Mouse (Mus musculus): Measurements from ENCODE around the gene Pde4d. TPM values are rescaled to one million over a fixed set of nuclear protein-coding genes. Genes with fewer than 3 reads are reported as not detected.

Pde4d gene
- polyA plus RNA-seq, 1 experiment from 2014 or later: 20.5 TPM

DNA sequence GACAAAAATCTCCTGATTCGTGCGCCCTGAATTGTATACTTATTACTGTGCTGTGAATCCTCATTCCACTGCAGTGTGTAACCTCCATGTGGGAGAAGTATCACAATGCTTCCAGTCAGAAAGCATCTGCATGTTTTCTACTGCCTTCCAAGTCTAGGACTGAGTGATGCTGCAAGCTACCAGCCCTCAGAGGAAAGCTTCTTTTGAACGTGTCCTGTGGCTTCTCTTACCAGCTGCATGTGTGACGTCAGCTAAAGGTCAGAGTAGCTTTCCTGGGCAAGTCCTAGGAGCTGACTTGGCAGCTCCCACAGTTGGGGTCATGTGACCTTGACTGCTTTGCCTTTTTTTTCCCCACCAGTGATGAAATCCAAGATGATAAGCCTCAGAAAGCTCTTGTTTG lies 1086.9 kb downstream of the Pde4d start:
- H3K4me2 ChIP-seq (ENCODE audit: low read length): no peak overlapping the region
- WGBS: 75% methylated on average over 4 of the region's 4 CpGs
- no peak for ATAC-seq

GRCm38 (mm10) chr13:109539371-109539770 lies 1089.6 kb downstream of the Pde4d start:
- Histone ChIP-seq H3K4me3 (replicated peaks; ENCODE audit: low read length) (no peak overlapping the region), H3K9ac (replicated peaks; ENCODE audit: low read depth, low read length) (no peak overlapping the region), H3K4me1 (replicated peaks; ENCODE audit: control insufficient read depth, insufficient read depth, low read length) (peaks cover 2% of the 10 kb centered on the region), H3K27me3 (replicated peaks; ENCODE audit: control insufficient read depth, insufficient read depth, low read length) (no peaks in the 10 kb centered on the region), H3K36me3 (ENCODE audit: control insufficient read depth, insufficient read depth) (no peaks in the 10 kb centered on the region), H3K27ac (ENCODE audit: low read length) (no peak overlapping the region), H3K4me2 (ENCODE audit: low read length) (no peak overlapping the region), H3K9me3 (ENCODE audit: control insufficient read depth, low read length) (no peaks in the 10 kb centered on the region)
- 29% methylated on average over 3 of the region's 3 CpGs for WGBS
- no peak for ATAC-seq

More for the DNA sequence above, 1086.9 kb downstream of the Pde4d start:
- no peak overlapping the region for H3K4me3 ChIP-seq (replicated peaks; ENCODE audit: low read length)
- H3K27me3 ChIP-seq (replicated peaks; ENCODE audit: control insufficient read depth, insufficient read depth, low read length): no peaks in the 10 kb centered on the region
- no peak overlapping the region for H3K9ac ChIP-seq (replicated peaks; ENCODE audit: low read depth, low read length)
- H3K36me3 ChIP-seq (ENCODE audit: control insufficient read depth, insufficient read depth): no peaks in the 10 kb centered on the region
- no peaks in the 10 kb centered on the region for H3K9me3 ChIP-seq (ENCODE audit: control insufficient read depth, low read length)
- peaks cover 12% of the 10 kb centered on the region for H3K4me1 ChIP-seq (replicated peaks; ENCODE audit: control insufficient read depth, insufficient read depth, low read length)
- H3K27ac ChIP-seq (ENCODE audit: low read length): no peak overlapping the region

GRCm38 (mm10) chr13:109544646-109545045 lies 1094.9 kb downstream of the Pde4d start:
- ATAC-seq: no peak
- Histone ChIP-seq H3K27me3 (replicated peaks; ENCODE audit: control insufficient read depth, insufficient read depth, low read length) (no peaks in the 10 kb centered on the region), H3K36me3 (ENCODE audit: control insufficient read depth, insufficient read depth) (no peaks in the 10 kb centered on the region), H3K27ac (ENCODE audit: low read length) (no peak overlapping the region), H3K4me1 (replicated peaks; ENCODE audit: control insufficient read depth, insufficient read depth, low read length) (peaks cover 9% of the 10 kb centered on the region; the same call in 1 of the 2 replicates), H3K9ac (replicated peaks; ENCODE audit: low read depth, low read length) (no peak overlapping the region), H3K9me3 (ENCODE audit: control insufficient read depth, low read length) (no peaks in the 10 kb centered on the region), H3K4me2 (ENCODE audit: low read length) (no peak overlapping the region), H3K4me3 (replicated peaks; ENCODE audit: low read length) (no peak overlapping the region)
- 74% methylated on average over 4 of the region's 4 CpGs for WGBS

GRCm38 (mm10) chr13:109546337-109546736 lies 1096.6 kb downstream of the Pde4d start:
- Histone ChIP-seq H3K4me1 (replicated peaks; ENCODE audit: control insufficient read depth, insufficient read depth, low read length) (peaks cover 13% of the 10 kb centered on the region), H3K36me3 (ENCODE audit: control insufficient read depth, insufficient read depth) (no peaks in the 10 kb centered on the region), H3K27ac (ENCODE audit: low read length) (no peak overlapping the region), H3K4me3 (replicated peaks; ENCODE audit: low read length) (no peak overlapping the region), H3K4me2 (ENCODE audit: low read length) (no peak overlapping the region), H3K9ac (replicated peaks; ENCODE audit: low read depth, low read length) (no peak overlapping the region), H3K27me3 (replicated peaks; ENCODE audit: control insufficient read depth, insufficient read depth, low read length) (no peaks in the 10 kb centered on the region), H3K9me3 (ENCODE audit: control insufficient read depth, low read length) (no peaks in the 10 kb centered on the region)
- no peak for ATAC-seq
- WGBS: 73% methylated on average over 18 of the region's 18 CpGs

DNA sequence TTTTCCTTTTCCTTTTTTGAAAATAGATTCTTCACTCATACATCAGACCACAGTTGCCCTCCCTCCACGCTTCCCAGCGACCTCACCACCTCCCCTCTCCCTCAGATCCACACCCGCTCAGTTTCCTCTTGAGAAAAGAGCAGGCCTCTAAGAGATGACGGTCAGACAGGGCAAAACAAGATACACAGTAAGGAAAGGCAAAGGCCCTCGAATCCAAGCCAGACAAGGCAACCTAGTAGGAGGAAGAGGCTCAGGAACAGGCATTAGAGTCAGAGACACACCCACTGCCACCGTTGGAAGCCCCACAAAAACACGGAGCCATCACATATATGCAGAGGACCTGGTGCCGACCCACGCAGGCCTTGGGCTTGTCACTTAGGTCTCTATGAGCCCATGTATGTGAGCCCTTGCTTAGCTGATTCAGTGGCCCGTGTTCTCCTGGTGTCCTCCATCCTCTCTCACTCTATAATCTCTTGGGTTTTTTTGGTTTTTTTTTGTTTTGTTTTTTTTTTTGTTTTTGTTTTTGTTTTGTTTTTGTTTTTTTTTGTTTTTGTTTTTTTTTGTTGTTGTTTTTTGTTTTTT lies 1097.3 kb downstream of the Pde4d start:
- Histone ChIP-seq H3K9ac (replicated peaks; ENCODE audit: low read depth, low read length) (no peak overlapping the region), H3K9me3 (ENCODE audit: control insufficient read depth, low read length) (no peaks in the 10 kb centered on the region), H3K4me1 (replicated peaks; ENCODE audit: control insufficient read depth, insufficient read depth, low read length) (peaks cover 13% of the 10 kb centered on the region), H3K27me3 (replicated peaks; ENCODE audit: control insufficient read depth, insufficient read depth, low read length) (no peaks in the 10 kb centered on the region), H3K36me3 (ENCODE audit: control insufficient read depth, insufficient read depth) (no peaks in the 10 kb centered on the region), H3K27ac (ENCODE audit: low read length) (no peak overlapping the region), H3K4me2 (ENCODE audit: low read length) (no peak overlapping the region), H3K4me3 (replicated peaks; ENCODE audit: low read length) (no peak overlapping the region)
- WGBS: 83% methylated on average over 10 of the region's 10 CpGs
- ATAC-seq: no peak

- 30% methylated on average over 6 of the region's 6 CpGs for WGBS
- H3K9ac ChIP-seq (replicated peaks; ENCODE audit: low read depth, low read length): no peak overlapping the region
These were observed 1098.0 kb downstream of the Pde4d start for GRCm38 (mm10) chr13:109547700-109548099.

GRCm38 (mm10) chr13:109548263-109548662 lies 1098.5 kb downstream of the Pde4d start:
- Histone ChIP-seq H3K4me2 (ENCODE audit: low read length) (no peak overlapping the region), H3K4me1 (replicated peaks; ENCODE audit: control insufficient read depth, insufficient read depth, low read length) (peaks cover 13% of the 10 kb centered on the region), H3K27me3 (replicated peaks; ENCODE audit: control insufficient read depth, insufficient read depth, low read length) (no peaks in the 10 kb centered on the region), H3K27ac (ENCODE audit: low read length) (peak overlapping the region; percentile 89), H3K36me3 (ENCODE audit: control insufficient read depth, insufficient read depth) (no peaks in the 10 kb centered on the region), H3K9me3 (ENCODE audit: control insufficient read depth, low read length) (no peaks in the 10 kb centered on the region), H3K9ac (replicated peaks; ENCODE audit: low read depth, low read length) (no peak overlapping the region), H3K4me3 (replicated peaks; ENCODE audit: low read length) (no peak overlapping the region)
- WGBS: 67% methylated on average over 5 of the region's 5 CpGs
- ATAC-seq: no peak

More at GRCm38 (mm10) chr13:109547700-109548099, 1098.0 kb downstream of the Pde4d start:
- Histone ChIP-seq H3K27ac (ENCODE audit: low read length) (no peak overlapping the region), H3K9me3 (ENCODE audit: control insufficient read depth, low read length) (no peaks in the 10 kb centered on the region), H3K4me3 (replicated peaks; ENCODE audit: low read length) (no peak overlapping the region), H3K36me3 (ENCODE audit: control insufficient read depth, insufficient read depth) (no peaks in the 10 kb centered on the region), H3K4me2 (ENCODE audit: low read length) (no peak overlapping the region), H3K4me1 (replicated peaks; ENCODE audit: control insufficient read depth, insufficient read depth, low read length) (peaks cover 13% of the 10 kb centered on the region), H3K27me3 (replicated peaks; ENCODE audit: control insufficient read depth, insufficient read depth, low read length) (no peaks in the 10 kb centered on the region)
- ATAC-seq: peak; percentile 64

DNA sequence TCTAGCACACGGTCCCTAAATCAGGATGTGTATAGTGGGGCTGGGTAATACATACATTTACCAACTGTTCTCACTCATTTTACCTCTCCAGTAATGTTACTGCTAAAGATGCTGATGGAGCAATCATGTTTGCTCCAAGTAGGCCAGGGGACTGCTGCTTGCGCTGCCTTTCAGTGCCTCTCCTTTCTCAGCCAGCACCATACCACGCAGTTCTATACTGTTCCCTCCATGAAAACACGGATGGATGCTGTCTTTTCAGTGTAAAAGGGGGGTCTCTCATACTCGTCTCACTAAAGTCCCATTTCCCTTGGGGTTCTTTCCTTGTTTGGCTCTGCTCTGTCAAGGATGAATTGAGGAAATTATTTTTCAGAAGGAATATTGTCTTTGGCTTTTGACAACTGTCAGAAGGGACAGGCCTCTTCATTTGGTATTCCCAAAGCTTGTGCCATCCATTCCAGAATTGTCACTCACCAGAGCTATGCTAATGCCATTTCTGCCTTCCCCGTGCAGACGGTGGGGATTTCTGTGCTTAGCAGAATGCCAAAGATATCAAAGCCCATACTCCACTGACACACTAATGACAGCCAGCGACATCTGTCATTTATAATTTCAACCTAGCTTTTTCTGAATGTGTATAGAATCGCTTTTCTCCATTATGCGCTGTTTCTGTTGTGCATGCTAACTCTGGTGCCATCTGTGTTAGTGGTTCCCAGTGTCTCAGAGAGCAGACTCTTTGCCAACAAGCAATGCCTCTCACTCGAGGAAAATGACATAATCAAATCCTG lies 1099.2 kb downstream of the Pde4d start:
- ATAC-seq: peak; percentile 91
- Histone ChIP-seq H3K27ac (ENCODE audit: low read length) (peak overlapping the region; percentile 89), H3K4me1 (replicated peaks; ENCODE audit: control insufficient read depth, insufficient read depth, low read length) (peaks cover 13% of the 10 kb centered on the region), H3K9ac (replicated peaks; ENCODE audit: low read depth, low read length) (no peak overlapping the region), H3K4me3 (replicated peaks; ENCODE audit: low read length) (no peak overlapping the region), H3K4me2 (ENCODE audit: low read length) (no peak overlapping the region), H3K36me3 (ENCODE audit: control insufficient read depth, insufficient read depth) (no peaks in the 10 kb centered on the region), H3K27me3 (replicated peaks; ENCODE audit: control insufficient read depth, insufficient read depth, low read length) (no peaks in the 10 kb centered on the region), H3K9me3 (ENCODE audit: control insufficient read depth, low read length) (no peaks in the 10 kb centered on the region)
- WGBS: 39% methylated on average over 11 of the region's 11 CpGs

DNA sequence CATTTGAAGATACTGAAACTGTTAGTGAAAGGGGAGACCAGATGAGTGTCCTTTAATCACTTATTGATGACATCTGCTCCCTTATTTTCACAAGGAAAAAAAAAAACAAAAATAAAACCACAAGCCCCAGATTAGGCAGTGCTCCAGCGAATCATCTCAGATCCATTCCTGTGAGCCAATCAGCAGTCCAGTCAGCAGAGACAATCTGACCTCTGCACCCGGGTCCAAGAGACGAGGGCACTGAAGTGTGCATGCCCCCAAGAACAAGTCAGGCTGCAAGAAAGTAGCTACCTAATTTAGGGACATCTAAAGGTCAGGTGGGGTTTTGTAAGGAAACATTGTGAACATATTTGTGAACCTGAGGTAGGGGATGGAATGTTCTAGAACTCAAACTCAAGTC lies 1102.1 kb downstream of the Pde4d start:
- WGBS: 81% methylated on average over 3 of the region's 3 CpGs
- H3K4me2 ChIP-seq (ENCODE audit: low read length): no peak overlapping the region
- no peaks in the 10 kb centered on the region for H3K27me3 ChIP-seq (replicated peaks; ENCODE audit: control insufficient read depth, insufficient read depth, low read length)
- H3K4me1 ChIP-seq (replicated peaks; ENCODE audit: control insufficient read depth, insufficient read depth, low read length): peaks cover 13% of the 10 kb centered on the region
- H3K9ac ChIP-seq (replicated peaks; ENCODE audit: low read depth, low read length): no peak overlapping the region
- no peak overlapping the region for H3K4me3 ChIP-seq (replicated peaks; ENCODE audit: low read length)
- no peaks in the 10 kb centered on the region for H3K36me3 ChIP-seq (ENCODE audit: control insufficient read depth, insufficient read depth)
- ATAC-seq: no peak
- H3K9me3 ChIP-seq (ENCODE audit: control insufficient read depth, low read length): no peaks in the 10 kb centered on the region
- H3K27ac ChIP-seq (ENCODE audit: low read length): no peak overlapping the region

Measured in forebrain, embryonic 16.5 days (tissue).